Mouse (Mus musculus): ENCODE results near the gene Drosha. TPM values are rescaled to one million over a fixed set of nuclear protein-coding genes. Genes with fewer than 3 reads are reported as not detected.

Gene Drosha
- 10 to 100 TPM; 22.0 to 23.7 TPM for total RNA-seq (2023)

GRCm38 (mm10) chr15:12824197-12824952 is at the start of gene Drosha, which contains the start of gene 6030458C11Rik:
Gene Drosha, plus strand, starts transcription at chr15:12824815.
Gene 6030458C11Rik, minus strand, starts transcription at chr15:12824649.

Other genes starting within 250 kb of the Drosha start
- 10 to 100 TPM; 17.6 to 24.1 TPM for gene Pdzd2, start 84.9 kb upstream of the Drosha start, total RNA-seq (2023)
- gene 6030458C11Rik, start 166 bp upstream of the Drosha start, total RNA-seq (2023) = 10 to 100 TPM; 13.9 to 16.2 TPM

All from B cell, adult 67 days (primary cell).